Mouse (Mus musculus): ENCODE data around the gene Mthfsl. TPM values are rescaled to one million over a fixed set of nuclear protein-coding genes. Genes with fewer than 3 reads are reported as not detected.
"Not testable (repeated sequence)": the region's sequence is repeated elsewhere in the genome, so short reads cannot be mapped to it uniquely, and the experiment has no call there.

Mthfsl gene
- polyA plus RNA-seq, 1 experiment from 2014 or later = 30.5 TPM

- H3K27me3 ChIP-seq (ENCODE audit: insufficient read depth, poor library complexity, severe bottlenecking); DNase-seq (ENCODE audit: low spot score); H3K4me1 ChIP-seq (replicated peaks); H3K4me3 ChIP-seq; H3K27ac ChIP-seq; H3K9me3 ChIP-seq; H3K36me3 ChIP-seq: not testable (repeated sequence)
- 89% methylated on average over 5 of the region's 5 CpGs for WGBS
These were observed 5.6 kb downstream of the Mthfsl start for GRCm38 (mm10) chr9:88714515-88714914.

GRCm38 (mm10) chr9:88712164-88712749 is 7.8 kb downstream of the Mthfsl start:
- WGBS = 85% methylated on average over 3 of the region's 3 CpGs
- H3K27me3 ChIP-seq (ENCODE audit: insufficient read depth, poor library complexity, severe bottlenecking) = not testable (repeated sequence)

DNA sequence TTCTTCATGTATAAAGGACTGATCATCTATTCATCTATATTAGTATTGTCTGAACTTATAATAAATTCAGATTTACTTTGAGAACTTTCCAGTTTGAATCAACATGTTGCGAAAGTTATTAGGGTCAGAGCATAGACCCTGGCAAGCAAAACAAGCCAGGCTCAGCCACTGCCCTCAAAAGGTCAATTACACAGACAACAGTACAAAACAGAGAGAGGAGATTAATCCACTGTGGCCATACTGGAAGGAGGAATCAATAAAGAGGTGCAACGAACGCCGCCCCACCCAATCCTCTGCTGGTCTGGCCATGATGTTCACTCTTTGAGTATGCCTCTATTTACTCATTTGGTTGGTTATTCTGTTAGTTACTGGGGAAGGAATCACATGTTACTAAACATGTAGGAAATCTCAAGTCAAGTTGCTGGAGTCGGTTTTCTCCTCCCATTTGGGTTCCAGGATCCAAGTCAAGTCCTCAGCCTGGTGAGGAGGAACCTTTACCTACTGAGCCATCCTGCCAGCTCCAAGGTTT is 9.1 kb downstream of the Mthfsl start:
- not testable (repeated sequence) for H3K27me3 ChIP-seq (ENCODE audit: insufficient read depth, poor library complexity, severe bottlenecking); H3K4me3 ChIP-seq; H3K9me3 ChIP-seq; H3K27ac ChIP-seq; H3K36me3 ChIP-seq; H3K4me1 ChIP-seq (replicated peaks); DNase-seq (ENCODE audit: low spot score)
- WGBS = 90% methylated on average over 4 of the region's 5 CpGs

More at GRCm38 (mm10) chr9:88712164-88712749, 7.8 kb downstream of the Mthfsl start:
- H3K36me3 ChIP-seq; H3K4me3 ChIP-seq; H3K4me1 ChIP-seq (replicated peaks); H3K9me3 ChIP-seq; DNase-seq (ENCODE audit: low spot score); H3K27ac ChIP-seq: not testable (repeated sequence)

DNA sequence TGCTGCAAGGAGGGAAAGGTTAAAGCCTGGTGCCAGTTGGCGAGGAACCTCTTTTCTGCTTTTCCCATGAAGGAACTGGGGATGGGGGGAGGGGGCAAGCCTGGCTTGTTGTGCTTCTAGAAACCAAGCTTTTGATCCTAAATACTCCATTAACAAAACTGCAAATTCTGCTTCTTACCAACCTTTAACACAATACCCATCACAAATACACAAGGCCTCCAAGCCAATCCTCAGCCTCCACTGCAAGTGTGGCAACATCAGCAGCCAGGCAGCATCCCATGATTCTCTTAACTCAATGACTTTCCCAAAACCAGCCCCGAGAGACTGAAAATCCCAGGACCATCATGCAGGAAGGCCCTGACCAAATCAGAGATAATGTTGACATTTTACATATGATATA is 9.7 kb downstream of the Mthfsl start:
- 92% methylated on average over 2 of the region's 2 CpGs for WGBS
- not testable (repeated sequence) for H3K4me1 ChIP-seq (replicated peaks); H3K4me3 ChIP-seq

GRCm38 (mm10) chr9:88709794-88710193 is 10.3 kb downstream of the Mthfsl start:
- H3K4me3 ChIP-seq; H3K9me3 ChIP-seq; H3K27me3 ChIP-seq (ENCODE audit: insufficient read depth, poor library complexity, severe bottlenecking); H3K36me3 ChIP-seq; H3K27ac ChIP-seq; H3K4me1 ChIP-seq (replicated peaks); DNase-seq (ENCODE audit: low spot score): not testable (repeated sequence)
- WGBS = 95% methylated on average over 5 of the region's 5 CpGs

More for the DNA sequence above, 9.7 kb downstream of the Mthfsl start:
- not testable (repeated sequence) for H3K27me3 ChIP-seq (ENCODE audit: insufficient read depth, poor library complexity, severe bottlenecking); H3K9me3 ChIP-seq; H3K36me3 ChIP-seq; DNase-seq (ENCODE audit: low spot score); H3K27ac ChIP-seq

DNA sequence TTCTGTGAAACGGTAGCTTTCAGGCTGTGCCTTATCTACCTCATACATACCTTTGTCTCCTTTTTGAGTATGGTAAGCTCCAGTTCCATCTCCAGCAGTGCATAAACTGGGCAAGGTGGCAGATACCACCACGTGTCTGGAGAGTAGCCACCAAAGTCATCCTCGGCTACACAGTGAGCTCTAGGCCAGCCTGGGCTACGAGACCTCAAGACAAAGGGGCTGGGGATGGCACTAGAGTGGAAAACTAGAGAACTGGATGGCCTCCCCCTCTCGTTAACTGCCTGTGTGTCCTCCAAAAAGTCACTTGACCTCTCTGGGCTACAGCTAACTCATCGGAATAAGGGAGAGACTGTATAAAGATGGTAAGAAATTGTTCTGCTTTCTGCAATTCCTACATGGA is 10.8 kb downstream of the Mthfsl start:
- DNase-seq (ENCODE audit: low spot score) = no peak
- Histone ChIP-seq H3K9me3 (no peaks in the 10 kb centered on the region), H3K36me3 (no peaks in the 10 kb centered on the region), H3K27me3 (ENCODE audit: insufficient read depth, poor library complexity, severe bottlenecking) (no peaks in the 10 kb centered on the region), H3K4me3 (no peak overlapping the region), H3K27ac (no peak overlapping the region), H3K4me1 (replicated peaks) (no peaks in the 10 kb centered on the region)
- 88% methylated on average over 6 of the region's 6 CpGs for WGBS

DNA sequence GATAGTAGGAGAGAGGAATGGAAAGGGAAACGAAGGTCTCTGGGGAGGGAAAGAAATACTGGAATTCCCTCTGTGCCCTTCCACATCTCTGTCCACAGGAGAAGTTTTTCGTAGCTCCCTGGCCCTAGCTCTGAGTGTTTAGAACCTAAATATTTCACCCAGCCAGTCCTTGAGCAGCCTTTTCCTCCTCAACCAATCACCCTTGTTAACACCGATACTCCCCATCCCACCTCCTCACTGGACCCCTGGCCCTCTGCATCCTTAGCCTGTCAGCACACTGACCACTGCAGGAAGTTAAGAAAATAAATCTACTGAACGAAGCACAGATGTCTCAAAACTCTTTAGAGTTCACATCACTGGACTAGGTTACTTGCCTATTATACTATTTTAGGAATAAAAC is 13.4 kb downstream of the Mthfsl start:
- no peak for DNase-seq (ENCODE audit: low spot score)
- H3K36me3 ChIP-seq = no peaks in the 10 kb centered on the region
- H3K9me3 ChIP-seq = no peaks in the 10 kb centered on the region
- H3K4me1 ChIP-seq (replicated peaks) = no peaks in the 10 kb centered on the region
- no peaks in the 10 kb centered on the region for H3K27me3 ChIP-seq (ENCODE audit: insufficient read depth, poor library complexity, severe bottlenecking)
- no peak overlapping the region for H3K4me3 ChIP-seq
- WGBS = 72% methylated on average over 4 of the region's 4 CpGs
- no peak overlapping the region for H3K27ac ChIP-seq

- not testable (repeated sequence) for DNase-seq (ENCODE audit: low spot score)
These were observed 14.9 kb downstream of the Mthfsl start for GRCm38 (mm10) chr9:88705157-88705556.

GRCm38 (mm10) chr9:88698746-88699145 is 21.4 kb downstream of the Mthfsl start:
- 89% methylated on average over 1 of the region's 2 CpGs for WGBS
- not testable (repeated sequence) for H3K9me3 ChIP-seq; H3K27ac ChIP-seq; DNase-seq (ENCODE audit: low spot score); H3K36me3 ChIP-seq; H3K4me1 ChIP-seq (replicated peaks); H3K27me3 ChIP-seq (ENCODE audit: insufficient read depth, poor library complexity, severe bottlenecking); H3K4me3 ChIP-seq

More at GRCm38 (mm10) chr9:88705157-88705556, 14.9 kb downstream of the Mthfsl start:
- 86% methylated on average over 8 of the region's 8 CpGs for WGBS
- H3K4me1 ChIP-seq (replicated peaks); H3K9me3 ChIP-seq; H3K27ac ChIP-seq; H3K36me3 ChIP-seq; H3K27me3 ChIP-seq (ENCODE audit: insufficient read depth, poor library complexity, severe bottlenecking); H3K4me3 ChIP-seq: not testable (repeated sequence)

DNA sequence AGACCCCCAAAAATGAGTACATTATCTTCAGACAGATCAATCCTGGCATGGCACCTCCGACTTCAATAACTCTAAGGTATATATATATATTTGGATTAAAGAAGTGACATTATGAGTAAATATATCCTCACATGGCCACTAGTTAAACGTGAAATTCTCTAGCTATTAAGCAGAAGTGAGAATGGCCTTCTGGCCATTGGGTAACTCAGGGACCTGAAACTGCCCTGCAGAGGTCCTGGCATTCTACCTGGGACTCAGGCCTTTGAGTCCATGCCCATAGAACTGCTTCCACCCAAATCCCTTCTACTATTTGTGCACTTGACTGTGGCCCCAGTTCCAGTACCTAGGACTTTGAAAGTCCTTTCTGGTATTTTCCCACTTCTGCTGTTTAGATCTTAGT is 28.8 kb downstream of the Mthfsl start:
- H3K27ac ChIP-seq; H3K27me3 ChIP-seq (ENCODE audit: insufficient read depth, poor library complexity, severe bottlenecking); DNase-seq (ENCODE audit: low spot score); H3K4me3 ChIP-seq; H3K9me3 ChIP-seq; H3K36me3 ChIP-seq; H3K4me1 ChIP-seq (replicated peaks): not testable (repeated sequence)
- WGBS = 80% methylated on average over 2 of the region's 2 CpGs

GRCm38 (mm10) chr9:88689451-88689850 is 30.6 kb downstream of the Mthfsl start:
- H3K9me3 ChIP-seq; H3K36me3 ChIP-seq; H3K4me1 ChIP-seq (replicated peaks); H3K27ac ChIP-seq; H3K27me3 ChIP-seq (ENCODE audit: insufficient read depth, poor library complexity, severe bottlenecking); DNase-seq (ENCODE audit: low spot score); H3K4me3 ChIP-seq: not testable (repeated sequence)
- 88% methylated on average over 3 of the region's 3 CpGs for WGBS

DNA sequence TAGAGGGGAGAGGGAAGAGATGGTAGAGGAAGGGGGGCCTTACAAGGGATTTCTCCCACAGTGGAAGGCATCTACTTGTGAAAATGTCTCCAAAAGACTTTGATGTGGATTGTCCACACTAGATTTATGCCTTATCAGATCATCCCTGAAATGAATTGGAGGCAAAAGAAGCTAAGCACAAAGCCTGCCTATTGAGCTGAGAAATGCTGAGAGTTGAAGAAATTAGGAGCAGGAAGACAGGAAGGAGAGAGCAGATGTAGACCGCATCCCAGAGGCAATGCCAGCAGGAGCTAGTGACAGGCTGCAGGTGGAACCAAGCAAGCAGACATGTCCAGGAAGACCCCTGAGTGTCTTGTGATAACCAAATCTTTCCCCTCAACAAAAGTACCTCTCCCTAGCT is 33.4 kb downstream of the Mthfsl start:
- H3K4me1 ChIP-seq (replicated peaks); H3K36me3 ChIP-seq; DNase-seq (ENCODE audit: low spot score); H3K9me3 ChIP-seq; H3K4me3 ChIP-seq; H3K27me3 ChIP-seq (ENCODE audit: insufficient read depth, poor library complexity, severe bottlenecking); H3K27ac ChIP-seq: not testable (repeated sequence)
- 97% methylated on average over 1 of the region's 1 CpGs for WGBS

GRCm38 (mm10) chr9:88658341-88658740 is 61.8 kb downstream of the Mthfsl start:
- H3K36me3 ChIP-seq; DNase-seq (ENCODE audit: low spot score); H3K4me3 ChIP-seq; H3K27me3 ChIP-seq (ENCODE audit: insufficient read depth, poor library complexity, severe bottlenecking); H3K27ac ChIP-seq; H3K9me3 ChIP-seq; H3K4me1 ChIP-seq (replicated peaks): not testable (repeated sequence)

DNA sequence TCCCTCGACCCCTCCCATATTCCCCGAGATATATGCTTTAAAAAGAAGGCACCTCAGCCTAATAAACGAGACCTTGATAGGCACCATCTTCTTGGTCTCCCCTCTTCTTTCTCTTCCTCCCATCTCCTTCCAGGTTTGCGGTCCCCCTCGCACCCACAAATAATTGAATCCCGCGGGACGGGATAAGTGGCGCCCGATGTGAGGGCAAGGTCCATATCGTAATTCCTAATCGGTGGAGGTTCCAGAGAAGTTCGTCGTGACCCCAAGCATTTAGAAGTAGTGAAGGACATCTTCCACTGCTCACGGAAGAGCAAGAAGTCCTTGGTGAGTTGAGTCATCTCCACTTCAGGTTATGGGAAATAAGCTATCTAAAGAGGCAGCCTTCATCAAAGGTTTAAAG is 69.4 kb downstream of the Mthfsl start:
- 94% methylated on average over 13 of the region's 15 CpGs for WGBS
- not testable (repeated sequence) for H3K27ac ChIP-seq

More for the DNA sequence above, 69.4 kb downstream of the Mthfsl start:
- not testable (repeated sequence) for H3K4me1 ChIP-seq (replicated peaks); H3K4me3 ChIP-seq; DNase-seq (ENCODE audit: low spot score); H3K27me3 ChIP-seq (ENCODE audit: insufficient read depth, poor library complexity, severe bottlenecking); H3K36me3 ChIP-seq
- peaks cover 10% of the 10 kb centered on the region for H3K9me3 ChIP-seq

All from hindbrain, embryonic 10.5 days (tissue).